Mouse (Mus musculus) neutrophil, adult 5-6 weeks (primary cell): ENCODE measurements at regions not wholly inside any gene's neighbourhood (a gene's known extent, or its start where the extent isn't known, plus 50 kb on each side); places are given as distances from the start of the nearest gene placed in this dataset.

Experiments
- ATAC-seq: fragments of 151-379, 151-347 bp; 2 replicates; pipeline ENCODE4 v1.8.0; 2017; ENCODE audit warnings: mild to moderate bottlenecking, moderate TSS enrichment; ENCODE audit not compliant: insufficient number of reproducible peaks, poor library complexity, low FRiP score, severe bottlenecking; ENCODE audit errors: extremely low read depth

- ATAC-seq: no peak
These were observed 77.9 kb upstream of the P3h2 start for GRCm38 (mm10) chr16:26183530-26183929.

DNA sequence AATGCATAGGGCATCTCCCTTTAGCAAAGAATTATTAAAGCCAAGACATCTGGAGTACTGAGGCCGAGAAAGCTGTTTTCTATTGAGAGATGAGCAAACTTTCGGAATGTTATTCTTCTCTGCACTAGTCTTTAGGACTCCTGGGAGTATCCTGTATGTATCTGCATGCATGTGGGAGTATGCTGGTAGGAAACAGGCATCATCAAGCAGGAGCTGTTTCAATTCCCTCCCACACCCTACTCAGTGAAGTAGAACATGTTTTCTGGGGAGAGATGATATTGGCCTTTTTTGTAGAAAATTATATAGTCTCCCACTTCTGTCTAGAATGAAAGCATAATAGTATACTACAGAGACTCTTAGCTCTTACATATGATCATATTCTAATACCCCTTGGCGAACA, 76.1 kb upstream of the P3h2 start:
- ATAC-seq: no peak

- no peak for ATAC-seq
These were observed 65.9 kb upstream of the P3h2 start for GRCm38 (mm10) chr16:26171441-26171840.

DNA sequence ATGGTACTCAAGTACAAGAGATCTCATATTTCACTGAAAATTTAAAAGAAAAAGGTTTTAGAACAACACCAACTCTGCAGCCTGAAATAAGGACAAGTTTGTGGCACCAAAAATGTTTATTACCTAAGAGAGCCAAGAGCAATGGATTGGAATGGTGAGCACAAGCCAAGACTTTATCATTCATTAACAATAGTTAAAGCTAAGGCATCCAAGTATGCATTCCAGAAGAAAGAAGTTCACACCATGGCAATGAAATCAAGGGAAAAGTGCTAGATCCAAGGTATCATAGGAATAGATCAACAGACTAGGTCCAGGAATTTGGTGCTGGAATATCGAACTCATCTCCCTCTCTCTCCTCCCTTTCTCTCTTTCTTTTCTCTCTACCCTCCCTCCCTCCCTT, 63.8 kb upstream of the P3h2 start:
- no peak for ATAC-seq

- ATAC-seq: no peak
These were observed 62.6 kb upstream of the P3h2 start for GRCm38 (mm10) chr16:26168216-26168615.

DNA sequence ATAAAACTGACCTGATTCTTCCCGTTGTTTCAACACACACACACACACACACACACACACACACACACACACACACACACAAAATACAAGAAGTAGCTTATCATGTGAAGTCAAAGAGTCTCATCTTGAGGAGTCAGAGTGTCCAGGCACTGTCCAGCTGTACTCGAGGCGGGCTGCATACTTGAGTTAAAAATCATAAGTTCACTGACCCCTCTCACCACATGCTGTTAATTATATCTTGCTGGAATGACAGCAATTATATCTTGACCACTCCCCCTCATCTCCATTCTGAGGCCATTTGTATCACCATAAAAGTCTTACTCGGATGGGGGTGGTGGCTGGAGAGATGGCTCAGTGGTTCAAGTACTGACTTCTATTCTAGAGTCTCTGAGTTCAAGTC, 58.5 kb upstream of the P3h2 start:
- no peak for ATAC-seq

- ATAC-seq: no peak
These were observed 57.8 kb upstream of the P3h2 start for GRCm38 (mm10) chr16:26163401-26163800.

DNA sequence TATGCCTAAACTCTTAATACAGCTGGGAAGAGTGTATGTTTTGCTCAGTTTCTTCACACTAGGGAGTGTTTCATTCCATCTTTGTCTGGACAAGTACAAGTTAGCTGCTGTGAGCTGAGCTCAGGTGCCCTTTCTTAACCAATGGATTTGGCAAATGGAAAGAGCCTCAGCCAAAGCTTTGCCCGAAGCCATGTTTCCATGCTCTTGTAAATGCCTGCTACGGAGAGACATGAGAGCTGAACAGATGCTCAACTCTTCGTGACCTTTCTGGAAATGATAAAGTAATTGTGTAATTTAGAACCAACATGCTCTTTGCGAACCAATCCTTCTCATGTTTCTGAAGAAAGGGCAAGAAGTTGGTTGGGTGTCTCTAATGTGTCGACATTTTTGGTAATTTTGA, 52.0 kb upstream of the P3h2 start:
- ATAC-seq: no peak
